Mouse (Mus musculus) CH12.LX (cell line): ENCODE measurements around the gene Gm10037.

ENCODE experiments used
- CTCF ChIP-seq, 2 experiments: IDR thresholded peaks in 1 of 2; conservative IDR thresholded peaks in 1 of 2; 2 replicates each; pipeline ENCODE4 v1.5.1; 2011 to 2012; ENCODE audit warnings: low read depth in 2 of 2, low read length in 2 of 2, improper control_type of control experiment in 1 of 2, inconsistent platforms in 1 of 2, mild to moderate bottlenecking in 1 of 2, moderate library complexity in 1 of 2
- E2F4 ChIP-seq: IDR thresholded peaks from 2 replicates; pipeline ENCODE4 v1.6.1; 2011; ENCODE audit warnings: low read depth, low read length, improper control_type of control experiment; ENCODE audit not compliant: insufficient replicate concordance
- EP300 ChIP-seq: IDR thresholded peaks from 2 replicates; pipeline ENCODE4 v1.6.1; 2011; ENCODE audit warnings: low read length, improper control_type of control experiment
- GABPA ChIP-seq: IDR thresholded peaks from 2 replicates; pipeline ENCODE4 v1.6.1; 2012; ENCODE audit warnings: low read depth, low read length, improper control_type of control experiment, inconsistent platforms; ENCODE audit not compliant: insufficient replicate concordance
- MAZ ChIP-seq: IDR thresholded peaks from 2 replicates; pipeline ENCODE4 v1.6.1; 2012; ENCODE audit warnings: low read depth, mild to moderate bottlenecking, inconsistent platforms, low read length, improper control_type of control experiment, moderate library complexity
- POLR2A ChIP-seq: IDR thresholded peaks from 2 replicates; pipeline ENCODE4 v1.6.1; 2011; ENCODE audit warnings: low read depth, mild to moderate bottlenecking, improper control_type of control experiment, low read length

DNA sequence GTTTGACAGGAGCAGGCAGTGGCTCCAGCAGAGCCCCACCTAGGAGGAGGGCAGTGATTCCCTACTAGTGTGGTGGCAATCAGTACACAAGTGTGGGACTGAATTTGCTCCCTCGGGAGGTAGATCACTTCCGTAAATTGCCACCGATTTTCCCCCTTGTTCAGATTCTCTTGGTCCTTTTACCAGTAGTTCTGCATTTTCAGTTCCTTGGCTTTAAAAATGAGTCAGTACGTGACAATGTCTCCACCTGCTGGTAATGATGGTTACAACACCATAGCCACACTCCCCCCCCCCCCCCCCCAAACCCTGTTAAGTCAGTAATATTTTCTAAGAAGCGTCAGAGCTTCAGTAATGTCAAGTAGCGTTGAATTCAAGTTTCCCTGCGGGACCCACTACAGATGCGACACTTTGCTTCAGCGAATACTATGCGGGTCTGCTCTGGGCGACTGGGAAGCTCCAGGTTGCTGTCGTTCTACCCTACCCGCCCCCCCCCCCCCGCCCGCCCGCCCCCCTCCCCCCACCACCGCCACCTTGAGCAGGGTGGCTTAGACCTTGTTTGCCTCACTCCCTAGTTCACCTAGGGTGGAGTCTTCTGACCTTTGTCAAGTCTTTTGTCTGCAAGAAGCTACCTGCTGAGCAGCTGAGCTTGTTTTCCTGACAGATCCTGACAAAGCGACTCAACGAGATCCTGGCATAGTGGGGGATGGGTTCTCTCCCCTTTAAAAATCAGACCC lies 13.4 kb downstream of the Gm10037 start:
- no peak for TF ChIP-seq E2F4
- TF ChIP-seq EP300 = peak; percentile 54; the same call in 1 of the 2 replicates
- no peak for TF ChIP-seq GABPA
- no peak for TF ChIP-seq POLR2A
- TF ChIP-seq MAZ = 0 out of 2 replicates have a peak, but pooled peaks have one; percentile 39
- TF ChIP-seq CTCF (conservative IDR thresholded peaks at IDR 0.05 in 1 of 2, IDR thresholded peaks at IDR 0.05 in 1 of 2; ENCODE audit: low read depth in 2 of 2, low read length in 2 of 2) = peak; percentile 21 to 71; a peak in 2 of 4 replicates
